Mouse (Mus musculus): Measurements from ENCODE around the gene Aox2. TPM values are rescaled to one million over a fixed set of nuclear protein-coding genes. Genes with fewer than 3 reads are reported as not detected.
A peak's percentile ranks its signal among the peaks of the same experiment; 100 is the strongest.

Gene Aox2
- polyA plus RNA-seq, 1 experiment from 2014 or later: not detected

- Histone ChIP-seq H3K36me3 (no peaks in the 10 kb centered on the region), H3K4me3 (no peak overlapping the region), H3K9me3 (no peaks in the 10 kb centered on the region), H3K27ac (replicated peaks) (no peak overlapping the region), H3K4me1 (no peaks in the 10 kb centered on the region), H3K27me3 (replicated peaks) (no peaks in the 10 kb centered on the region), H3K4me2 (no peak overlapping the region), H3K9ac (no peak overlapping the region)
- no peak for ATAC-seq (ENCODE audit: extremely low read depth, insufficient number of reproducible peaks, low FRiP score, low TSS enrichment)
- WGBS: 69% methylated on average over 5 of the region's 5 CpGs
These were observed 104.6 kb downstream of the Aox2 start for GRCm38 (mm10) chr1:58382586-58383281.

- peak overlapping the region; percentile 78 for H3K4me2 ChIP-seq
- H3K4me1 ChIP-seq: peaks cover 24% of the 10 kb centered on the region
- peak overlapping the region; percentile 97 for H3K9ac ChIP-seq
- H3K4me3 ChIP-seq: peak overlapping the region; percentile 89
- no peak for ATAC-seq (ENCODE audit: extremely low read depth, insufficient number of reproducible peaks, low FRiP score, low TSS enrichment)
- H3K27ac ChIP-seq (replicated peaks): peak overlapping the region; percentile 98
- H3K36me3 ChIP-seq: peaks cover 22% of the 10 kb centered on the region
- no peaks in the 10 kb centered on the region for H3K9me3 ChIP-seq
- no peaks in the 10 kb centered on the region for H3K27me3 ChIP-seq (replicated peaks)
- WGBS: 42% methylated on average over 19 of the region's 19 CpGs
These were observed 113.5 kb downstream of the Aox2 start for GRCm38 (mm10) chr1:58391421-58392267.

- no peak for ATAC-seq (ENCODE audit: extremely low read depth, insufficient number of reproducible peaks, low FRiP score, low TSS enrichment)
- under 1% methylated on average over 16 of the region's 16 CpGs for WGBS
- no peaks in the 10 kb centered on the region for H3K9me3 ChIP-seq
These were observed 114.1 kb downstream of the Aox2 start for GRCm38 (mm10) chr1:58392268-58392651.

GRCm38 (mm10) chr1:58392652-58393283 is 114.6 kb downstream of the Aox2 start, which contains the start of gene Bzw1:
TSS of gene Bzw1 (plus strand) at chr1:58392898.
- Histone ChIP-seq H3K27ac (replicated peaks) (peak within 1 kb of the TSS; percentile 98), H3K4me2 (peak within 1 kb of the TSS; percentile 78), H3K9me3 (no peaks in the 10 kb centered on the region), H3K4me1 (peaks cover 24% of the 10 kb centered on the region), H3K27me3 (replicated peaks) (no peaks in the 10 kb centered on the region), H3K36me3 (peaks cover 33% of the 10 kb centered on the region), H3K4me3 (peak within 1 kb of the TSS; percentile 89), H3K9ac (peak within 1 kb of the TSS; percentile 97)
- peak; percentile 88 for ATAC-seq (ENCODE audit: extremely low read depth, insufficient number of reproducible peaks, low FRiP score, low TSS enrichment)
- under 1% methylated on average over 51 of the region's 61 CpGs for WGBS

More at GRCm38 (mm10) chr1:58392268-58392651, 114.1 kb downstream of the Aox2 start:
- H3K27me3 ChIP-seq (replicated peaks): no peaks in the 10 kb centered on the region
- peak overlapping the region; percentile 78 for H3K4me2 ChIP-seq
- peak overlapping the region; percentile 97 for H3K9ac ChIP-seq
- H3K4me1 ChIP-seq: peaks cover 24% of the 10 kb centered on the region
- peak overlapping the region; percentile 98 for H3K27ac ChIP-seq (replicated peaks)
- H3K4me3 ChIP-seq: peak overlapping the region; percentile 89
- peaks cover 28% of the 10 kb centered on the region for H3K36me3 ChIP-seq

DNA sequence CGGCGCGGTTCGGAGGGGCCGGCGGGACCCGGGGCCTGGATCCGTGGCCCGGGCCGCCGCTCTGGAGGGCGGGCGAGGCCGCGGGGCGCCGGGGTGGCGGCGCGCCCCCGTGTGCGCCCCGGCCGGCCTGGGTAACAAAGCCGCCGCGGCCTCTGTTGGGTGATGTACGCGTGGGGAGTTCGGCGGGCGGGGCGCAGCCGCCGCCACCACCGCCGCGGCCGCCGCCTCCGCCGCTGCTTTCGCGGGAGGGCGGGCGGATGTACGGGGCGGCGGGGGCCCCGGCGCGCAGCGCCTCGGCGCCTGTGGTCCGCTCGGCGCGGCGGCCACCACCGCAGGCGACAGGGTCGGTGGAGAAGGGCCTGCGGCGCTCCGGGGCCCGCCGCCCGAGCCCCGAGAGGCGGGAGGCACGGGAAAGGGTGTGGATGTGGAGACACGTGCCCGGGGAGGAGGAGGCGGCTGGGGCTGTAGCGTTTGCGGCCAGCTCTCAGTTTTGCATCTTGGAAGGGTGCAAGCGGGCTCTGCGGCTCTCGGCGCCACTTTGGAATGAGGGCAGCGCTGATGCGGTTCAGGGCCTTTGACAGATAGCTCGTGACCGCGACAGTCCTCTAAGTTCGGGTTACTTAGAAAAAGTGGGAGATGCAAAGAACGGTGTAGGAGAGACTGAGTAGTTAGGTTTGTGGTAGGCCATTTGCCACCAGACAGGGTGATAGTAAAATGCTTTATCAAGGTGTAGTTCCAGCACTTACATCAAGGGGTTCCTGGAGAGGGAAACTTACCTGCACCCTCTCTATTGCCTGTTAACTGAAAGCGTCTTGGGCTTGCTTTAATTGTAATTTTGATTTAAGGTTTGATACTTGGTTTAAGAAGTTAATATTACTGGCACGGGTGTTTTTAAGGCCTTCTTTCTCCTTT is 115.4 kb downstream of the Aox2 start:
- Histone ChIP-seq H3K27me3 (replicated peaks) (no peaks in the 10 kb centered on the region), H3K27ac (replicated peaks) (peak overlapping the region; percentile 98), H3K4me3 (peak overlapping the region; percentile 89), H3K4me2 (peak overlapping the region; percentile 78), H3K9me3 (no peaks in the 10 kb centered on the region), H3K4me1 (peaks cover 24% of the 10 kb centered on the region), H3K36me3 (peaks cover 41% of the 10 kb centered on the region), H3K9ac (peak overlapping the region; percentile 97)
- peak; percentile 43 for ATAC-seq (ENCODE audit: extremely low read depth, insufficient number of reproducible peaks, low FRiP score, low TSS enrichment)
- under 1% methylated on average over 77 of the region's 90 CpGs for WGBS

- no peak for ATAC-seq (ENCODE audit: extremely low read depth, insufficient number of reproducible peaks, low FRiP score, low TSS enrichment)
- H3K4me3 ChIP-seq: no peak overlapping the region
- peaks cover 58% of the 10 kb centered on the region for H3K36me3 ChIP-seq
- H3K27ac ChIP-seq (replicated peaks): no peak overlapping the region
- no peaks in the 10 kb centered on the region for H3K9me3 ChIP-seq
- no peak overlapping the region for H3K4me2 ChIP-seq
- WGBS: 81% methylated on average over 3 of the region's 3 CpGs
- H3K9ac ChIP-seq: no peak overlapping the region
- no peaks in the 10 kb centered on the region for H3K27me3 ChIP-seq (replicated peaks)
- peaks cover 24% of the 10 kb centered on the region for H3K4me1 ChIP-seq
These were observed 117.2 kb downstream of the Aox2 start for GRCm38 (mm10) chr1:58395341-58395740.

DNA sequence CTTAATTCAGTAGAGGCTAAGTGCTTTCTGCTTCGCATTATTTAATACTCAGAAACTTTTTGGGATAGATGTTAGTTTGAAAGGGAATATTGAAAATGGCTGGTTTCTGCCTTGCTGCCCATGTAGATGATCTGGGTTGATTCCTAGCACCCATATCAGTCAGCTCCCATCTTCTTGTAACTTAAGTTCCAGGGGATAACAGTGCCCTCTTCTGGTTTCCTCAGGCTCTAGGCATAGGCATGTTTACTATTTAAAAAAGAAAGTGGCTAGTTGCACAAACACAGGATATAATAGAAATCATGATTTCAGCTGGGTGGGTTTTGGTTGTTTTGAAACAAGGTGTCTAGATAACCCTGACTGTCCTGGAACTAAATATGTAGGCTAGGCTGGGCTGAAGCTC is 118.1 kb downstream of the Aox2 start:
- peaks cover 22% of the 10 kb centered on the region for H3K4me1 ChIP-seq
- no peak overlapping the region for H3K4me3 ChIP-seq
- H3K27ac ChIP-seq (replicated peaks): no peak overlapping the region
- no peaks in the 10 kb centered on the region for H3K27me3 ChIP-seq (replicated peaks)
- WGBS: 97% methylated on average over 1 of the region's 1 CpGs
- H3K4me2 ChIP-seq: no peak overlapping the region
- no peaks in the 10 kb centered on the region for H3K9me3 ChIP-seq
- H3K36me3 ChIP-seq: peaks cover 66% of the 10 kb centered on the region
- no peak for ATAC-seq (ENCODE audit: extremely low read depth, insufficient number of reproducible peaks, low FRiP score, low TSS enrichment)
- H3K9ac ChIP-seq: no peak overlapping the region

GRCm38 (mm10) chr1:58397731-58398130 is 119.6 kb downstream of the Aox2 start:
- no peak for ATAC-seq (ENCODE audit: extremely low read depth, insufficient number of reproducible peaks, low FRiP score, low TSS enrichment)
- H3K36me3 ChIP-seq: peaks cover 82% of the 10 kb centered on the region

GRCm38 (mm10) chr1:58401396-58401795 is 123.3 kb downstream of the Aox2 start:
- H3K9ac ChIP-seq: no peak overlapping the region
- peaks cover 96% of the 10 kb centered on the region for H3K36me3 ChIP-seq
- no peak for ATAC-seq (ENCODE audit: extremely low read depth, insufficient number of reproducible peaks, low FRiP score, low TSS enrichment)
- H3K27ac ChIP-seq (replicated peaks): no peak overlapping the region
- H3K4me3 ChIP-seq: no peak overlapping the region
- no peak overlapping the region for H3K4me2 ChIP-seq
- no peaks in the 10 kb centered on the region for H3K4me1 ChIP-seq
- no peaks in the 10 kb centered on the region for H3K27me3 ChIP-seq (replicated peaks)
- 94% methylated on average over 6 of the region's 6 CpGs for WGBS
- H3K9me3 ChIP-seq: no peaks in the 10 kb centered on the region

More at GRCm38 (mm10) chr1:58397731-58398130, 119.6 kb downstream of the Aox2 start:
- H3K4me1 ChIP-seq: peaks cover 14% of the 10 kb centered on the region
- no peak overlapping the region for H3K4me2 ChIP-seq
- H3K27ac ChIP-seq (replicated peaks): no peak overlapping the region
- no peak overlapping the region for H3K4me3 ChIP-seq
- 92% methylated on average over 6 of the region's 6 CpGs for WGBS
- no peaks in the 10 kb centered on the region for H3K9me3 ChIP-seq
- no peak overlapping the region for H3K9ac ChIP-seq
- no peaks in the 10 kb centered on the region for H3K27me3 ChIP-seq (replicated peaks)

GRCm38 (mm10) chr1:58403745-58404144 is 125.6 kb downstream of the Aox2 start:
- no peaks in the 10 kb centered on the region for H3K27me3 ChIP-seq (replicated peaks)
- no peak overlapping the region for H3K27ac ChIP-seq (replicated peaks)
- H3K9me3 ChIP-seq: no peaks in the 10 kb centered on the region
- H3K4me3 ChIP-seq: no peak overlapping the region
- peaks cover 87% of the 10 kb centered on the region for H3K36me3 ChIP-seq
- no peak for ATAC-seq (ENCODE audit: extremely low read depth, insufficient number of reproducible peaks, low FRiP score, low TSS enrichment)
- 89% methylated on average over 5 of the region's 5 CpGs for WGBS
- no peaks in the 10 kb centered on the region for H3K4me1 ChIP-seq
- H3K9ac ChIP-seq: no peak overlapping the region
- H3K4me2 ChIP-seq: no peak overlapping the region

Data from heart, embryonic 13.5 days (tissue).